Mouse (Mus musculus) cerebellum, adult (tissue): ENCODE measurements at regions not wholly inside any gene's neighbourhood (a gene's known extent, or its start where the extent isn't known, plus 50 kb on each side); places are given as distances from the start of the nearest gene placed in this dataset.

ENCODE experiments used
- ATAC-seq: cut with Nextera tagmentation; 2 replicates; pipeline ENCODE4 v1.9.2; 2017; ENCODE audit warnings: mild to moderate bottlenecking, moderate library complexity, mixed read lengths; ENCODE audit not compliant: insufficient number of reproducible peaks, low FRiP score, low TSS enrichment

- no peak for ATAC-seq
Observed at GRCm38 (mm10) chr11:65497415-65497814, 227.6 kb upstream of the Myocd start.

- ATAC-seq, result no peak
Observed at GRCm38 (mm10) chr11:65495034-65495433, 225.2 kb upstream of the Myocd start.

- no peak for ATAC-seq
Observed at GRCm38 (mm10) chr11:65490426-65490825, 220.6 kb upstream of the Myocd start.

- peak; percentile 60; the same call in 1 of the 2 replicates for ATAC-seq
Observed at GRCm38 (mm10) chr11:65475821-65476540, 206.2 kb upstream of the Myocd start.

- ATAC-seq, result peak; percentile 70; the same call in 1 of the 2 replicates
Observed at GRCm38 (mm10) chr11:65475302-65475701, 205.5 kb upstream of the Myocd start.

- no peak for ATAC-seq
Observed at GRCm38 (mm10) chr11:65469762-65470741, 200.3 kb upstream of the Myocd start.

GRCm38 (mm10) chr11:65461044-65461443 lies 191.3 kb upstream of the Myocd start:
- no peak for ATAC-seq

- ATAC-seq, result no peak
Observed at GRCm38 (mm10) chr11:65448436-65448835, 178.6 kb upstream of the Myocd start.

GRCm38 (mm10) chr11:65443466-65444024 lies 173.8 kb upstream of the Myocd start:
- no peak for ATAC-seq

- ATAC-seq, result no peak
Observed at GRCm38 (mm10) chr11:65435699-65436161, 165.9 kb upstream of the Myocd start.

GRCm38 (mm10) chr11:65421889-65422288 lies 152.1 kb upstream of the Myocd start:
- no peak for ATAC-seq

- ATAC-seq, result no peak
Observed at GRCm38 (mm10) chr11:65408621-65409020, 138.8 kb upstream of the Myocd start.

- peak; percentile 45; the same call in 1 of the 2 replicates for ATAC-seq
Observed at GRCm38 (mm10) chr11:65402460-65403154, 132.8 kb upstream of the Myocd start.

GRCm38 (mm10) chr11:65389238-65389637 lies 119.4 kb upstream of the Myocd start:
- no peak for ATAC-seq

- no peak for ATAC-seq
Observed at GRCm38 (mm10) chr11:65386291-65387061, 116.7 kb upstream of the Myocd start.

GRCm38 (mm10) chr11:65375361-65375760 lies 105.6 kb upstream of the Myocd start:
- ATAC-seq, result no peak

GRCm38 (mm10) chr11:65373136-65373535 lies 103.3 kb upstream of the Myocd start:
- ATAC-seq, result no peak

GRCm38 (mm10) chr11:65372309-65372811 lies 102.6 kb upstream of the Myocd start:
- no peak for ATAC-seq

- no peak for ATAC-seq
Observed at GRCm38 (mm10) chr11:65367825-65368224, 98.0 kb upstream of the Myocd start.
